Mouse (Mus musculus) testis, adult 2 months (tissue): ENCODE measurements around the gene Sox12. TPM values are rescaled to one million over a fixed set of nuclear protein-coding genes. Genes with fewer than 3 reads are reported as not detected.

Experiments used
- H3K27ac ChIP-seq: fragments of 200-500 bp; 2 replicates; pipeline ENCODE4 v1.5.1; 2012; ENCODE audit warnings: low read depth, low read length; ENCODE audit not compliant: control insufficient read depth, insufficient read depth
- H3K27me3 ChIP-seq: fragments of 200-500 bp; 2 replicates; pipeline ENCODE4 v1.6.1; 2012; ENCODE audit warnings: mild to moderate bottlenecking, low read length, moderate library complexity; ENCODE audit not compliant: control insufficient read depth, insufficient read depth
- H3K36me3 ChIP-seq: fragments of 200-500 bp; 2 replicates; pipeline ENCODE4 v1.6.1; 2012; ENCODE audit warnings: mild to moderate bottlenecking, low read length; ENCODE audit not compliant: control insufficient read depth, insufficient read depth
- H3K4me1 ChIP-seq: fragments of 200-500 bp; 2 replicates; pipeline ENCODE4 v1.6.1; 2012; ENCODE audit warnings: low read length; ENCODE audit not compliant: control insufficient read depth, insufficient read depth
- H3K4me3 ChIP-seq: fragments of 200-500 bp; 2 replicates; pipeline ENCODE4 v1.5.1; 2012; ENCODE audit warnings: low read depth, mild to moderate bottlenecking, low read length, moderate library complexity, mixed read lengths; ENCODE audit not compliant: control insufficient read depth
- CTCF ChIP-seq: fragments of 200-500 bp; IDR thresholded peaks from 2 replicates; pipeline ENCODE4 v1.5.1; 2012; ENCODE audit warnings: low read depth, mild to moderate bottlenecking, inconsistent platforms, low read length, moderate library complexity; ENCODE audit not compliant: control insufficient read depth, insufficient read depth, insufficient replicate concordance
- POLR2A ChIP-seq: fragments of 200-500 bp; IDR thresholded peaks from 2 replicates; pipeline ENCODE4 v1.6.1; 2012; ENCODE audit warnings: low read depth, mild to moderate bottlenecking, inconsistent platforms, low read length, moderate library complexity; ENCODE audit not compliant: control insufficient read depth
- polyA plus RNA-seq: library from polyadenylated mRNA; depleted of rRNA; stranded (reverse); fragments of >200 nt; gene quantifications from 2 replicates; pipeline ENCODE4 v1.2.3, GENCODE M21; 2012

Sox12 gene
- polyA plus RNA-seq, 1 experiment, result 6.2 TPM

GRCm38 (mm10) chr2:152413765-152414584, 16.1 kb upstream of the Sox12 start:
- H3K27me3 ChIP-seq, result no peaks in the 10 kb centered on the region
- H3K27ac ChIP-seq, result peak overlapping the region; percentile 75
- H3K4me1 ChIP-seq, result peaks cover 30% of the 10 kb centered on the region
- no peak; the same call in 1 of the 2 replicates for TF ChIP-seq POLR2A
- TF ChIP-seq CTCF, result no peak
- no peaks in the 10 kb centered on the region for H3K36me3 ChIP-seq
- H3K4me3 ChIP-seq, result peak overlapping the region; percentile 78

GRCm38 (mm10) chr2:152413158-152413764, 15.4 kb upstream of the Sox12 start:
- H3K27me3 ChIP-seq, result no peaks in the 10 kb centered on the region
- H3K36me3 ChIP-seq, result no peaks in the 10 kb centered on the region
- H3K27ac ChIP-seq, result peak overlapping the region; percentile 75; the same call in 1 of the 2 replicates
- H3K4me3 ChIP-seq, result peak overlapping the region; percentile 78
- TF ChIP-seq POLR2A, result no peak; the same call in 1 of the 2 replicates
- TF ChIP-seq CTCF, result no peak
- peaks cover 30% of the 10 kb centered on the region for H3K4me1 ChIP-seq

GRCm38 (mm10) chr2:152412526-152413157, 14.8 kb upstream of the Sox12 start:
- H3K27me3 ChIP-seq, result no peaks in the 10 kb centered on the region
- no peak overlapping the region for H3K4me3 ChIP-seq
- H3K4me1 ChIP-seq, result peaks cover 30% of the 10 kb centered on the region
- no peaks in the 10 kb centered on the region for H3K36me3 ChIP-seq
- TF ChIP-seq CTCF, result no peak
- TF ChIP-seq POLR2A, result no peak
- H3K27ac ChIP-seq, result no peak overlapping the region

GRCm38 (mm10) chr2:152411471-152411870, 13.6 kb upstream of the Sox12 start:
- TF ChIP-seq POLR2A, result no peak
- no peak for TF ChIP-seq CTCF
- H3K4me1 ChIP-seq, result peaks cover 37% of the 10 kb centered on the region

GRCm38 (mm10) chr2:152410971-152411371, 13.1 kb upstream of the Sox12 start:
- peak overlapping the region; percentile 59 for H3K27ac ChIP-seq
- TF ChIP-seq CTCF (no peak), POLR2A (no peak)
- peaks cover 41% of the 10 kb centered on the region for H3K4me1 ChIP-seq
- no peaks in the 10 kb centered on the region for H3K36me3 ChIP-seq
- H3K27me3 ChIP-seq, result no peaks in the 10 kb centered on the region
- H3K4me3 ChIP-seq, result peak overlapping the region; percentile 19

More at GRCm38 (mm10) chr2:152411471-152411870, 13.6 kb upstream of the Sox12 start:
- H3K36me3 ChIP-seq, result no peaks in the 10 kb centered on the region
- H3K4me3 ChIP-seq, result peak overlapping the region; percentile 19; the same call in 1 of the 2 replicates
- no peaks in the 10 kb centered on the region for H3K27me3 ChIP-seq
- peak overlapping the region; percentile 59 for H3K27ac ChIP-seq

GRCm38 (mm10) chr2:152409781-152410180, 11.9 kb upstream of the Sox12 start:
- no peak for TF ChIP-seq CTCF
- no peaks in the 10 kb centered on the region for H3K36me3 ChIP-seq
- H3K27me3 ChIP-seq, result no peaks in the 10 kb centered on the region
- H3K4me1 ChIP-seq, result peaks cover 40% of the 10 kb centered on the region
- no peak overlapping the region for H3K27ac ChIP-seq
- no peak overlapping the region for H3K4me3 ChIP-seq

- Histone ChIP-seq H3K27ac (peak overlapping the region; percentile 65; the same call in 1 of the 2 replicates), H3K27me3 (no peaks in the 10 kb centered on the region), H3K4me3 (peak overlapping the region; percentile 78), H3K4me1 (peaks cover 21% of the 10 kb centered on the region), H3K36me3 (no peaks in the 10 kb centered on the region)
- TF ChIP-seq CTCF (no peak), POLR2A (peak; percentile 43; the same call in 1 of the 2 replicates)
These were observed 8.3 kb upstream of the Sox12 start for GRCm38 (mm10) chr2:152406126-152406525.
